Mouse (Mus musculus): ENCODE results near the gene Paxbp1. TPM values are rescaled to one million over a fixed set of nuclear protein-coding genes. Genes with fewer than 3 reads are reported as not detected.
"Not testable (repeated sequence)": the region's sequence is repeated elsewhere in the genome, so short reads cannot be mapped to it uniquely, and the experiment has no call there.

Gene Paxbp1
- 81.5 and 92.3 TPM in 2 replicates for polyA plus RNA-seq (2012; rRNA removed)

DNA sequence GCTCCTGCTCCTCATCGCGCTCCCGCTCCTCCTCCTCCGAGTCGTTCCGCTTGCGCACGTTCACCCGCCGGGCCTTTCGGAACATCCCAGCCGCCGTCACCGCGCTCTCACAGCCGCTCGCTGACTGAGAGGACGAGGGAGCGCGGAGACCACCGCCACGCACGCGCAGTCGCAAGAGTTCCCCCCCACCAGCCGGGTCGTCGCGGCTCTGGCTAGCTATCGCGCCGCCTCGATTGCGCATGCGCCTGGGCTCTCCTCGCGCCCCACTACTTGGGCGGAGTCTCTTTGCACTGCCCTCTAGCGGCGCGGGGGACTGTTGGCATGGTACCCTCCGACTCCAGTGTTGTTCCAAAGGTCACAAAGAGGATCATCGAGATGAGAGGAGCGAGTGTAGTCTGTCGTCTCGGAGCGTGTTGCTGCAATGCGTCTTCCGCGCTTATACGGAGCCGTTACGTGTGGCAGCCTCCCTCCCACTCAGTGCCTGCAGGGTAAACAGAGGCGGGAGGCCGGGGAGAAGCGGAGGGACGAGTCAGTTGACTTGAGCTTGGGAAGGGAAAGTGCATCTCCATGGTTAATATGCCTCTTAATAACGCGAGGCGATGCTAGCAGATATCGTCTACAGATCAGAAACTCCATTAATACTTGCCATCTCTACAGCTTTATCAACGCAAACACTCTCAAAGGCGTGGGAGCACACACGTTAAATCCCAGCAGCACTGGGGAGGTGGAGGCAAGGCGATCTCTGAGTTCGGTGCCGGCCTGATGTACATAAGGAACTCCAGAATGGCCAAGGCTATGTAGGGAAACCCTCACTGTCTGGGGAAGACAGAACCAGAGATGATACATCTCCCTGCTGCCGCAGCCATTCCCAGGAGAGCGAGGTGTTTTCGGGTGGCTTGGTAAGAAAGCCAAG, at the start of gene Paxbp1:
Paxbp1 (minus strand) TSS at position 274 of the 913 bp plus-strand sequence.
- peak within 1 kb of the TSS; percentile 42 for H3K4me3 ChIP-seq (ENCODE audit: insufficient read depth, low read length)
- H3K27ac ChIP-seq (ENCODE audit: insufficient read depth, low read length): peak within 1 kb of the TSS; percentile 35
- no peaks in the 10 kb centered on the region; the same call in 1 of the 2 replicates for H3K4me1 ChIP-seq (ENCODE audit: control insufficient read depth, insufficient read depth, low read length)

DNA sequence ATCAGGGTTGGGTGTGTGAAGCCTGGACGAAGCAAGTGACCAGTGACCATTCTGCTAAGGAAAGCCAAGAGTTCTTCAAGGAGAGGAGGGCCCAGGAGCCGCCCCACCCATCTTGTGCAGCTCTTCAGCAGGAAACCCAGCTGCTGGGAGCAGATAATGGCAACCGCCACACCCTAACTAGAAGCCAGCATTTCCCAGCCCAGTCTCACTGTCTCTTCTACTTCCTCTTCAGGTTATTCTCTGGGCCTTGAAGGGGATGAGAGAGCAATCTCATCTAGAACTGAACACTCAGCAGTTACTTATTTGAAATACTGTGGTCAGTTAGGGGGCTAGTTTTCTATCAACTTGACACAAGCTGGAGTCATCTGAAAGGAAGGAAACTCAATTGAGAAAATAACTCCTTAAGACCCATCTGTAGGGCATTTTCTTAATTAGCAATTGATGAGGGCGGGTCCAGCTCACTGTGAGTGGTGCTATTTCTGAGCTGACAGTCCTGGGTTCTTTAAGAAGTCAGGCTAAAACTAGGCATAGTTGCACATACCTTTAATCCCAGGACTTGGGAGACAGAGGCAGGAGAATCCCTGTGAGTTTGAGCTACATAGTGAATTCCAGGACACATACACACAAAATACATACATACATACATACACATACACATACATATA, 42.4 kb upstream of the Paxbp1 start:
- no peaks in the 10 kb centered on the region for H3K4me1 ChIP-seq (ENCODE audit: control insufficient read depth, insufficient read depth, low read length)
- H3K27ac ChIP-seq (ENCODE audit: insufficient read depth, low read length): no peak overlapping the region
- no peak for TF ChIP-seq POLR2A (IDR thresholded peaks at IDR 0.05; ENCODE audit: extremely low read depth, insufficient read depth, low read length)
- no peak for TF ChIP-seq CTCF (IDR thresholded peaks at IDR 0.05; ENCODE audit: extremely low read depth, insufficient read depth, low read length)
- no peak overlapping the region for H3K4me3 ChIP-seq (ENCODE audit: insufficient read depth, low read length)

More for the DNA sequence above, at the start of gene Paxbp1:
- peak; percentile 84; the same call in 1 of the 2 replicates for TF ChIP-seq POLR2A (IDR thresholded peaks at IDR 0.05; ENCODE audit: extremely low read depth, insufficient read depth, low read length)
- peak; percentile 89 for TF ChIP-seq CTCF (IDR thresholded peaks at IDR 0.05; ENCODE audit: extremely low read depth, insufficient read depth, low read length)

DNA sequence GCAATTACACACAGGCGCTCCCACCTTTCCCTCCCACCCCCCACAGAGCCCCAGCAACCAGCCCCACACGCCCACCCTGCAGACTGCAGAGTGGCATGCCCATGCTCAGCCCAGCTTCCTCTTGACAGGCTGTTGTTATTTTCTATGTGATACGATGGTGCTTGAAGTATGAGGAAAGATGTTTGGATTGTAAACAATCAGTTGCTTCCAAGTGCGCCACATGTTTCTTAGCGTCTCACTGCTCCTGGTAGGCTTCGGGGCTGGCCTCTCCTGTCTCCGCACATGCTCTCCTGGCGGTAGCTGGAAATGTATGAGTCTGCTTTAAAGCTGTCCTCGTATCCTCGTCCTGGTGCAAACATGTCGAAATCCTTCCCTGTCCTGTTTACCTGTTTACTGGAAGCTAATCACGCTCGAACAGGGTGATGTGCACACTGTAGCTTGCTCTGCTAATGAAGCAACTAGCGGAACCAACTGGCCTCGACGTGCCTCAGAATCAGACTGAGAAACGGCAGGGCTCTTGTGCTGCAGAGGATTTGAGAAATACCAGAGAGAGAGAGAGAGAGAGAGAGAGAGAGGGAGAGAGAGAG, 41.0 kb upstream of the Paxbp1 start:
- Histone ChIP-seq H3K4me3 (ENCODE audit: insufficient read depth, low read length) (no peak overlapping the region), H3K4me1 (ENCODE audit: control insufficient read depth, insufficient read depth, low read length) (no peaks in the 10 kb centered on the region), H3K27ac (ENCODE audit: insufficient read depth, low read length) (no peak overlapping the region)
- TF ChIP-seq POLR2A (IDR thresholded peaks at IDR 0.05; ENCODE audit: extremely low read depth, insufficient read depth, low read length) (no peak), CTCF (IDR thresholded peaks at IDR 0.05; ENCODE audit: extremely low read depth, insufficient read depth, low read length) (no peak)

DNA sequence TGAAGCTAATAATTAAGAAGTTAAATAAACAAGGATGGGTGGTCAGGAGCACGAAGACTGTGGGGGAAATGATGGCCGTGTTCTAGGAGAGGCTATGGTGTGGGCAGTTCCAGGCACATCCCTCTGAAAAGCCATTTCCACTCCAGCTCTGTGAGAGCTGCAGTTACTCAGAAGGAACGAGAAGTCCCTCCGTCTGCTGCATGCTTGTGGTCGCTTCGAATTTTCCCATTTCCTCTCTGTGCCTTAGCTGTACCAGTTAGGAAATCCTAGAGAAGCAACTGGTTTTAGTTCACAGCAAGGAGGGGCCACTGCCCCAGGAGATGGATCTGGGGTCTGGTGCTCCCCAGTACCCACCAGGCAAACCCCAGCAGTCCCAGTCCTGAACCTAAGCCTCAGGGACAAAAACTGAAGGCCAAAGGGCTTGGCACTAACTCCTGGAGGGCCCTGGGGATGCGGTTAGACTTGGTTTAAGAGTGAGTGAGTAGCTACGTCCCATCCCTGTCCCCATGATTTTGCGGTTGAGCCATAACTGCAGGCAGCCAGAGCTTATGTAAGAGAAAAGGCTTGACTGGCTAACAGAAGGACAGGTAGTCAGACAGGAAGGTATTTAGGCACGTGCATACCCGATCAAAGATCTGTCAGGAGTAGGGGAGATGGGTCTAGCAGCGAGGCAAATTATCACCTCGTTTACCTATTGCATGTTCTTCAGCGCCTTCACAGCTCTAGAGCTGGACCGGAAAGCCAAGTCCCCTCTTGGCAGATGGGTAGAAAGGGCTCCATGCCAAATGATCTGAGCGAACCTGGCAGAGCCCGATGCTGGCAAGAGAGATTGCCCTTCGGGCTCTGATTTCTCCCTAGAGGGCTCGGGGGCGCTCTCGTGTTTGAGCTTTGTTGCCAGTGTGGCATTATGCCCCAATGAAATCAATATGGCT, 40.2 kb upstream of the Paxbp1 start:
- H3K4me3 ChIP-seq (ENCODE audit: insufficient read depth, low read length): no peak overlapping the region
- H3K27ac ChIP-seq (ENCODE audit: insufficient read depth, low read length): no peak overlapping the region
- TF ChIP-seq POLR2A (IDR thresholded peaks at IDR 0.05; ENCODE audit: extremely low read depth, insufficient read depth, low read length): no peak
- no peaks in the 10 kb centered on the region for H3K4me1 ChIP-seq (ENCODE audit: control insufficient read depth, insufficient read depth, low read length)

DNA sequence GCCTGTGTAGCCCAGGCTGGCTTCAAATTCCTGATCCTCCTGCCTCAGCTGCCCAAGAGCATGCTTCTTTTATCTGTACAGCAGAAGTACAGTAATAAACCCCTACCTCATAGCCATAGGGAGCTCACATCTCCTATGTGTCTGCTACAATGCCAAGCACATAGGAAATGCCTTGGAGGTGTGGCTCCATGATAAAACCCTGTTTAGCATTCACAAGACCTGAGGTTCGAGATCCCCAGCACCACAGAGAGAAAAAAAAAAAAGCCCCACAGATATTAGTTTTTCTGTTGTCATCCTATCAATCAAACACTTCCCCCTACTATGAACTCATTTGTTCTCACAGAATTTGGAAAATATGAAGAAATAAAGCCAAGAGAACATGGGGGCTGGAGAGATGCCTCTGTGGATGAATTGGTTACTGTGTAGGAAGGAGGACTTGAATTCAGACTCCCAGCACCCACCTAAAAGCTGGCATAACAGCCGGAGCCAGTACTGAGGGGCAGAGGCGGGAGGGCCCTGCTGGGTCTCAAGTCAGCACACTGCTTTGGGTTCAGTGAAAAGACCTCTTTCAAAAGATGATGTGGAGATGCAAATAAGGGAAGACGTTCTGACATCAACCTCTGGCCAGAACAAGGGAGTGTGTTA, 38.8 kb upstream of the Paxbp1 start:
- Histone ChIP-seq H3K4me1 (ENCODE audit: control insufficient read depth, insufficient read depth, low read length) (no peaks in the 10 kb centered on the region), H3K4me3 (ENCODE audit: insufficient read depth, low read length) (no peak overlapping the region), H3K27ac (ENCODE audit: insufficient read depth, low read length) (no peak overlapping the region)
- TF ChIP-seq CTCF (IDR thresholded peaks at IDR 0.05; ENCODE audit: extremely low read depth, insufficient read depth, low read length): no peak

DNA sequence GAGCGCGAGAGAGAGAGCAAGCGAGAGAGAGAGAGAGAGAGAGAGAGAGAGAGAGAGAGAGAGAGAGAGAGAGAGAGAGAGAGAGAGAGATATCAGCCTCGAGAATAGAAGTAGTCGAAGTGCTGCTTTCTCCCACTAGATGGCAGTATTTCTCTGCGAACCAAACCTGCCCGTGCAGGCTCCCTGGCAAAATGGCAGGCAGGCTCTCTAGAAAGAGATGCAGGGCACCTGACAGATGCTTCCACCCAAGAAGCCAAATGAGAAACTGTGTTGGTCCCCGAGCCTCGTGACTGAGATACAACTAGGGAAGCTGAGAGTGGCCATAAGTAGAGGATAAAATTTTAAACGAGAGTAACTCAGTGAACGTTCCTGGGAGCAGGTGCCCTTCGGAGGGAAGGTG, 37.2 kb upstream of the Paxbp1 start:
- TF ChIP-seq POLR2A (IDR thresholded peaks at IDR 0.05; ENCODE audit: extremely low read depth, insufficient read depth, low read length): no peak
- TF ChIP-seq CTCF (IDR thresholded peaks at IDR 0.05; ENCODE audit: extremely low read depth, insufficient read depth, low read length): peak; percentile 83
- H3K4me1 ChIP-seq (ENCODE audit: control insufficient read depth, insufficient read depth, low read length): no peaks in the 10 kb centered on the region
- no peak overlapping the region for H3K4me3 ChIP-seq (ENCODE audit: insufficient read depth, low read length)
- H3K27ac ChIP-seq (ENCODE audit: insufficient read depth, low read length): no peak overlapping the region

DNA sequence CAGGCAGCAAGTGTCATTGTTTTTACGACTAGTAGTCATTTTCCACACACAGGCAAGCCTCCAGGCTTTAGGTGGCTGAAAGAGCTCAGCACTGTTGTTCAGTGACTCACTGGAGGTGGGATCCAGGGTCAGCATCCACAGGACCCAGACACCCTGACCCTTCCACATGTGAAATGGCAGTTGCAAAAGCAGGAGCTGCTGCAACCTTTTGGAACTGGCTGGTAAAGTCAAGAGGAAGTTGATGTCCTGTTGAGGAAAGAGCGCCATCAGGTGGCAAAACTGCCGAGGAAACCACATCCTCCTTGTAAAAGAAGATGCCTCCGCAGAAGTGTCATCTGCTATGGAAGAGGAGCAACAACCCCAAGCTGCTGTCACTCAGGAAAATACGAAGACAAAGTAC, 31.8 kb upstream of the Paxbp1 start:
- Histone ChIP-seq H3K4me3 (ENCODE audit: insufficient read depth, low read length) (no peak overlapping the region), H3K27ac (ENCODE audit: insufficient read depth, low read length) (no peak overlapping the region), H3K4me1 (ENCODE audit: control insufficient read depth, insufficient read depth, low read length) (no peaks in the 10 kb centered on the region)
- TF ChIP-seq CTCF (IDR thresholded peaks at IDR 0.05; ENCODE audit: extremely low read depth, insufficient read depth, low read length) (no peak), POLR2A (IDR thresholded peaks at IDR 0.05; ENCODE audit: extremely low read depth, insufficient read depth, low read length) (no peak)

DNA sequence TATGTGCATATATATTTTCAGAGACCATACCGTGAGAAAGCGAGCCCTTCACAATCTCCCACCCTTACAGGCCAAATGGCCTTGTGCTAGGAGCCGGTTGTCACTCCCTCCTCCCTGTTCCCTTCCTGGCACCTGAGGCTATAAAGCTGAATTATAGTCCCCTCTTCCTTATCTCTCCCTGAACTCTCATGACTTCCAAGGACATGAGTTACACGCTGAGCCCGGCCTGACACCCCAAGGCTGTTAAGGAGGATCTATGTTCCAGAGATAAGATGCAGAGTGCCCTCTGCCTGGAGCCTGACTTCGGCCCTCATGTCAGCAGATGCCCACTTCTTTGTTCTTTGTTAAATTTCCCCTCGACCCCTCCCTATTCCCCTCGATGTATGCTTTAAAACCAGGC, 31.1 kb upstream of the Paxbp1 start:
- H3K4me1 ChIP-seq (ENCODE audit: control insufficient read depth, insufficient read depth, low read length); H3K27ac ChIP-seq (ENCODE audit: insufficient read depth, low read length); H3K4me3 ChIP-seq (ENCODE audit: insufficient read depth, low read length): not testable (repeated sequence)
